Mouse (Mus musculus): ENCODE measurements around the gene Ngly1. TPM values are rescaled to one million over a fixed set of nuclear protein-coding genes. Genes with fewer than 3 reads are reported as not detected.

Ngly1 gene
- polyA plus RNA-seq, 1 experiment from 2014 or later = 26.9 TPM

GRCm38 (mm10) chr14:16267028-16267427, 17.9 kb downstream of the Ngly1 start:
- Histone ChIP-seq H3K9ac (no peak overlapping the region), H3K27ac (no peak overlapping the region), H3K4me1 (no peaks in the 10 kb centered on the region), H3K36me3 (replicated peaks) (no peaks in the 10 kb centered on the region; the same call in 1 of the 2 replicates), H3K27me3 (no peaks in the 10 kb centered on the region), H3K4me2 (no peak overlapping the region), H3K9me3 (no peaks in the 10 kb centered on the region), H3K4me3 (replicated peaks) (no peak overlapping the region)
- no peak for ATAC-seq (ENCODE audit: low FRiP score)
- 95% methylated on average over 5 of the region's 5 CpGs for WGBS

GRCm38 (mm10) chr14:16269776-16270175, 20.7 kb downstream of the Ngly1 start:
- Histone ChIP-seq H3K4me3 (replicated peaks) (no peak overlapping the region), H3K4me1 (no peaks in the 10 kb centered on the region), H3K9ac (no peak overlapping the region), H3K4me2 (no peak overlapping the region), H3K27ac (no peak overlapping the region), H3K9me3 (no peaks in the 10 kb centered on the region), H3K36me3 (replicated peaks) (no peaks in the 10 kb centered on the region; the same call in 1 of the 2 replicates), H3K27me3 (no peaks in the 10 kb centered on the region)
- no peak for ATAC-seq (ENCODE audit: low FRiP score)
- WGBS = 93% methylated on average over 2 of the region's 2 CpGs

GRCm38 (mm10) chr14:16273677-16274076, 24.6 kb downstream of the Ngly1 start:
- no peak for ATAC-seq (ENCODE audit: low FRiP score)
- H3K9me3 ChIP-seq = no peaks in the 10 kb centered on the region
- 87% methylated on average over 3 of the region's 3 CpGs for WGBS

GRCm38 (mm10) chr14:16279196-16279595, 30.1 kb downstream of the Ngly1 start:
- Histone ChIP-seq H3K4me1 (no peaks in the 10 kb centered on the region), H3K4me2 (no peak overlapping the region), H3K27ac (no peak overlapping the region), H3K27me3 (no peaks in the 10 kb centered on the region), H3K9me3 (no peaks in the 10 kb centered on the region), H3K9ac (no peak overlapping the region), H3K4me3 (replicated peaks) (no peak overlapping the region), H3K36me3 (replicated peaks) (no peaks in the 10 kb centered on the region)
- 64% methylated on average over 4 of the region's 4 CpGs for WGBS
- ATAC-seq (ENCODE audit: low FRiP score) = no peak

More at GRCm38 (mm10) chr14:16273677-16274076, 24.6 kb downstream of the Ngly1 start:
- H3K36me3 ChIP-seq (replicated peaks) = no peaks in the 10 kb centered on the region
- H3K27ac ChIP-seq = no peak overlapping the region
- H3K4me1 ChIP-seq = no peaks in the 10 kb centered on the region
- H3K27me3 ChIP-seq = no peaks in the 10 kb centered on the region
- H3K9ac ChIP-seq = no peak overlapping the region
- no peak overlapping the region for H3K4me2 ChIP-seq
- no peak overlapping the region for H3K4me3 ChIP-seq (replicated peaks)

GRCm38 (mm10) chr14:16283966-16284365, 34.9 kb downstream of the Ngly1 start:
- H3K36me3 ChIP-seq (replicated peaks) = no peaks in the 10 kb centered on the region
- 76% methylated on average over 4 of the region's 4 CpGs for WGBS
- H3K4me3 ChIP-seq (replicated peaks) = no peak overlapping the region
- H3K27ac ChIP-seq = no peak overlapping the region
- H3K4me1 ChIP-seq = no peaks in the 10 kb centered on the region
- ATAC-seq (ENCODE audit: low FRiP score) = no peak
- H3K4me2 ChIP-seq = no peak overlapping the region
- H3K9ac ChIP-seq = no peak overlapping the region
- no peaks in the 10 kb centered on the region for H3K9me3 ChIP-seq
- H3K27me3 ChIP-seq = no peaks in the 10 kb centered on the region

- H3K36me3 ChIP-seq (replicated peaks) = no peaks in the 10 kb centered on the region; the same call in 1 of the 2 replicates
- H3K27me3 ChIP-seq = no peaks in the 10 kb centered on the region
- no peaks in the 10 kb centered on the region for H3K4me1 ChIP-seq
- H3K4me2 ChIP-seq = no peak overlapping the region
- H3K9ac ChIP-seq = no peak overlapping the region
- H3K9me3 ChIP-seq = no peaks in the 10 kb centered on the region
- 23% methylated on average over 1 of the region's 1 CpGs for WGBS
- no peak overlapping the region for H3K27ac ChIP-seq
- no peak overlapping the region for H3K4me3 ChIP-seq (replicated peaks)
- no peak for ATAC-seq (ENCODE audit: low FRiP score)
Measured at GRCm38 (mm10) chr14:16292371-16292770, 43.3 kb downstream of the Ngly1 start.

- no peak overlapping the region for H3K4me3 ChIP-seq (replicated peaks)
- H3K27ac ChIP-seq = no peak overlapping the region
- no peaks in the 10 kb centered on the region; the same call in 1 of the 2 replicates for H3K36me3 ChIP-seq (replicated peaks)
- no peaks in the 10 kb centered on the region for H3K4me1 ChIP-seq
- no peak for ATAC-seq (ENCODE audit: low FRiP score)
- no peaks in the 10 kb centered on the region for H3K27me3 ChIP-seq
- no peak overlapping the region for H3K4me2 ChIP-seq
- H3K9me3 ChIP-seq = no peaks in the 10 kb centered on the region
- H3K9ac ChIP-seq = no peak overlapping the region
Measured at GRCm38 (mm10) chr14:16293015-16293414, 43.9 kb downstream of the Ngly1 start.

- WGBS = 100% methylated on average over 1 of the region's 1 CpGs
- Histone ChIP-seq H3K36me3 (replicated peaks) (no peaks in the 10 kb centered on the region; the same call in 1 of the 2 replicates), H3K4me3 (replicated peaks) (no peak overlapping the region), H3K4me1 (no peaks in the 10 kb centered on the region), H3K9me3 (no peaks in the 10 kb centered on the region), H3K4me2 (no peak overlapping the region), H3K27me3 (no peaks in the 10 kb centered on the region), H3K9ac (no peak overlapping the region), H3K27ac (no peak overlapping the region)
- ATAC-seq (ENCODE audit: low FRiP score) = no peak
Measured at GRCm38 (mm10) chr14:16293921-16294320, 44.8 kb downstream of the Ngly1 start.

- no peak overlapping the region for H3K4me3 ChIP-seq (replicated peaks)
- no peak overlapping the region for H3K4me2 ChIP-seq
- no peaks in the 10 kb centered on the region; the same call in 1 of the 2 replicates for H3K36me3 ChIP-seq (replicated peaks)
- no peak overlapping the region for H3K9ac ChIP-seq
- H3K27me3 ChIP-seq = no peaks in the 10 kb centered on the region
- H3K27ac ChIP-seq = no peak overlapping the region
- ATAC-seq (ENCODE audit: low FRiP score) = no peak
- no peaks in the 10 kb centered on the region for H3K9me3 ChIP-seq
- 64% methylated on average over 2 of the region's 2 CpGs for WGBS
- no peaks in the 10 kb centered on the region for H3K4me1 ChIP-seq
Measured at GRCm38 (mm10) chr14:16296816-16297468, 47.9 kb downstream of the Ngly1 start.

- Histone ChIP-seq H3K9me3 (no peaks in the 10 kb centered on the region), H3K9ac (no peak overlapping the region), H3K4me2 (no peak overlapping the region), H3K27ac (no peak overlapping the region), H3K4me3 (replicated peaks) (no peak overlapping the region), H3K36me3 (replicated peaks) (no peaks in the 10 kb centered on the region), H3K27me3 (no peaks in the 10 kb centered on the region), H3K4me1 (no peaks in the 10 kb centered on the region)
- 86% methylated on average over 5 of the region's 5 CpGs for WGBS
- no peak for ATAC-seq (ENCODE audit: low FRiP score)
Measured at GRCm38 (mm10) chr14:16301735-16302134, 52.7 kb downstream of the Ngly1 start.

- Histone ChIP-seq H3K9ac (no peak overlapping the region), H3K4me3 (replicated peaks) (no peak overlapping the region), H3K27ac (no peak overlapping the region), H3K9me3 (no peaks in the 10 kb centered on the region), H3K36me3 (replicated peaks) (no peaks in the 10 kb centered on the region), H3K4me1 (no peaks in the 10 kb centered on the region), H3K4me2 (no peak overlapping the region), H3K27me3 (no peaks in the 10 kb centered on the region)
- 32% methylated on average over 1 of the region's 1 CpGs for WGBS
- no peak for ATAC-seq (ENCODE audit: low FRiP score)
Measured at GRCm38 (mm10) chr14:16302688-16303087, 53.6 kb downstream of the Ngly1 start.

GRCm38 (mm10) chr14:16310791-16311190, 61.7 kb downstream of the Ngly1 start:
- no peak overlapping the region for H3K4me3 ChIP-seq (replicated peaks)
- no peak overlapping the region for H3K27ac ChIP-seq
- no peak overlapping the region for H3K9ac ChIP-seq
- H3K36me3 ChIP-seq (replicated peaks) = no peaks in the 10 kb centered on the region
- no peak for ATAC-seq (ENCODE audit: low FRiP score)
- H3K9me3 ChIP-seq = no peaks in the 10 kb centered on the region
- H3K27me3 ChIP-seq = no peaks in the 10 kb centered on the region
- 61% methylated on average over 6 of the region's 6 CpGs for WGBS
- peaks cover 3% of the 10 kb centered on the region for H3K4me1 ChIP-seq
- no peak overlapping the region for H3K4me2 ChIP-seq

GRCm38 (mm10) chr14:16312599-16312998, 63.5 kb downstream of the Ngly1 start:
- Histone ChIP-seq H3K9me3 (no peaks in the 10 kb centered on the region), H3K4me3 (replicated peaks) (no peak overlapping the region), H3K36me3 (replicated peaks) (no peaks in the 10 kb centered on the region), H3K4me2 (no peak overlapping the region), H3K4me1 (peaks cover 3% of the 10 kb centered on the region), H3K27me3 (no peaks in the 10 kb centered on the region), H3K27ac (no peak overlapping the region), H3K9ac (no peak overlapping the region)
- ATAC-seq (ENCODE audit: low FRiP score) = no peak
- WGBS = 84% methylated on average over 1 of the region's 1 CpGs
